Mouse (Mus musculus): ENCODE measurements around the gene Fam131a. TPM values are rescaled to one million over a fixed set of nuclear protein-coding genes. Genes with fewer than 3 reads are reported as not detected.

Fam131a gene
- total and polyA plus RNA-seq, 3 experiments: 0.67 to 1.3 (median 0.77) TPM

DNA sequence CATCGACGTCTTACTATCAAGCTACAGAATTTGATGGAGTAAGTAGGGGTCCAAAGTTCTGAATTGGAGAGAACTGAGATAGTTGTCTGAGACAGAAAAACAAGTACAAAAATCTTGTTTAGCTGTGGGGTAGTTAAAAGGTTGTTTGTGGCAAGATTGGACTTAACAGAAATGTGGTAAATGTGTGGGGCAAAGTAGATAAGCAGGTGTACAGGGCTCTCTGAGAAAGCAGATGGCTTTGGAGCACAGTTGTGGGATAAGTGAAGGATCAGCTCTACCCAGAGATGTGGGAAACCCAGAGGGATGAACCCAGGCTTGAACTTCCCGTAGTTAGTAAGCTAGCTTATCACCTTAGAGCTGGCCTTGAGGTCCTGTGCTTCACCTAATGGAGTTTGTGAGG lies 2.3 kb upstream of the Fam131a start:
- H3K9me3 ChIP-seq (replicated peaks; ENCODE audit: low read length): no peaks in the 10 kb centered on the region
- H3K9ac ChIP-seq (ENCODE audit: insufficient read depth, low read depth): no peak overlapping the region
- no peak overlapping the region for H3K4me2 ChIP-seq (ENCODE audit: insufficient read depth, low read depth, poor library complexity, severe bottlenecking)
- peaks cover 0 to 33% of the 10 kb centered on the region in 2 experiments; a peak in 2 of 4 replicates for H3K4me1 ChIP-seq (ENCODE audit: control insufficient read depth in 1 of 2, insufficient read depth in 2 of 2)
- no peak overlapping the region for H3K4me3 ChIP-seq (replicated peaks in 1 of 3; ENCODE audit: low read depth in 2 of 3, low read length in 2 of 3, poor library complexity in 1 of 3)
- in situ Hi-C loops (cut with MboI; ENCODE audit: low pct_ligation_motif_present, low pct_unique_long_range_greater_than_20kb, low sequenced_read_pairs): no loop called here
- peaks cover 63 to 81% of the 10 kb centered on the region in 2 experiments for H3K36me3 ChIP-seq (replicated peaks in 1 of 2; ENCODE audit: control insufficient read depth in 1 of 2, insufficient read depth in 1 of 2, low read length in 1 of 2)
- no peak overlapping the region for H3K27ac ChIP-seq (ENCODE audit: insufficient read depth, low read depth)
- dilution Hi-C loops (cut with MboI; ENCODE audit: extremely low pct_ligation_motif_present, extremely low pct_unique_long_range_greater_than_20kb, low sequenced_read_pairs): no loop called here
- DNase-seq (ENCODE audit: extremely low read depth): no peak
- TF ChIP-seq POLR2A (IDR thresholded peaks at IDR 0.05; ENCODE audit: low read depth, low read length) (no peak), POLR2AphosphoS2 (IDR thresholded peaks at IDR 0.05; ENCODE audit: low read depth, low read length) (0 out of 2 replicates have a peak, but pooled peaks have one; percentile 40)
- no peaks in the 10 kb centered on the region for H3K27me3 ChIP-seq (replicated peaks)
- H3K79me2 ChIP-seq (replicated peaks; ENCODE audit: control insufficient read depth, extremely low read depth, insufficient read depth, poor library complexity, severe bottlenecking): no peaks in the 10 kb centered on the region

DNA sequence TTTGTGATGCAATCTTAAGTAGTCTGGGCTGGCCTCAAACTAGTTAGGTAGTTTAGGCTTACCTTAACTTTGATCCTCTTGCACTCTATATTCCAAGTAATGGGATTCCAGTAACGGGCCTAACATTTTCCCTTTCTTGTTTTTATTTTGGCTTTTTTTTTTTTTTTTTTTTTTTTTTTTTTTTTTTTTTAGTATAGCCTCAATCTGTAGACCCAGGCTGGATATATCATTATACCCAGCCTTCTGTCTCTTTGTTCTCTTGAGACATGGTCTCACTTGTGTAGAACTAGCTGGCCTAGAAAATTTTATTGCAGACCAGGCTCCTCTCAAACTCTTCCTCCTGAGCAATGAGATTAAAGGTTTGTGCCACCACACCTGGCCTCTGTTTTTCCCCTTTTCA lies 1.4 kb upstream of the Fam131a start:
- TF ChIP-seq ZNF384 (IDR thresholded peaks at IDR 0.05; ENCODE audit: low read depth, low read length) (peak; percentile 75), ZC3H11A (IDR thresholded peaks at IDR 0.05; ENCODE audit: low read depth, low read length) (no peak)
- Histone ChIP-seq H3K79me2 (replicated peaks; ENCODE audit: control insufficient read depth, extremely low read depth, insufficient read depth, poor library complexity, severe bottlenecking) (no peaks in the 10 kb centered on the region), H3K4me2 (ENCODE audit: insufficient read depth, low read depth, poor library complexity, severe bottlenecking) (no peak overlapping the region), H3K9me3 (replicated peaks; ENCODE audit: low read length) (no peaks in the 10 kb centered on the region), H3K27ac (ENCODE audit: insufficient read depth, low read depth) (no peak overlapping the region), H3K4me1 (ENCODE audit: control insufficient read depth in 1 of 2, insufficient read depth in 2 of 2) (peaks cover 0 to 33% of the 10 kb centered on the region in 2 experiments; a peak in 2 of 4 replicates), H3K9ac (ENCODE audit: insufficient read depth, low read depth) (no peak overlapping the region), H3K36me3 (replicated peaks in 1 of 2; ENCODE audit: control insufficient read depth in 1 of 2, insufficient read depth in 1 of 2, low read length in 1 of 2) (peaks cover 55 to 79% of the 10 kb centered on the region in 2 experiments), H3K27me3 (replicated peaks) (no peaks in the 10 kb centered on the region), H3K4me3 (replicated peaks in 1 of 3; ENCODE audit: low read depth in 2 of 3, low read length in 2 of 3, poor library complexity in 1 of 3) (no peak overlapping the region)
- in situ Hi-C loops (cut with MboI; ENCODE audit: low pct_ligation_motif_present, low pct_unique_long_range_greater_than_20kb, low sequenced_read_pairs): no loop called here
- dilution Hi-C loops (cut with MboI; ENCODE audit: extremely low pct_ligation_motif_present, extremely low pct_unique_long_range_greater_than_20kb, low sequenced_read_pairs): no loop called here
- no peak for DNase-seq (ENCODE audit: extremely low read depth)

DNA sequence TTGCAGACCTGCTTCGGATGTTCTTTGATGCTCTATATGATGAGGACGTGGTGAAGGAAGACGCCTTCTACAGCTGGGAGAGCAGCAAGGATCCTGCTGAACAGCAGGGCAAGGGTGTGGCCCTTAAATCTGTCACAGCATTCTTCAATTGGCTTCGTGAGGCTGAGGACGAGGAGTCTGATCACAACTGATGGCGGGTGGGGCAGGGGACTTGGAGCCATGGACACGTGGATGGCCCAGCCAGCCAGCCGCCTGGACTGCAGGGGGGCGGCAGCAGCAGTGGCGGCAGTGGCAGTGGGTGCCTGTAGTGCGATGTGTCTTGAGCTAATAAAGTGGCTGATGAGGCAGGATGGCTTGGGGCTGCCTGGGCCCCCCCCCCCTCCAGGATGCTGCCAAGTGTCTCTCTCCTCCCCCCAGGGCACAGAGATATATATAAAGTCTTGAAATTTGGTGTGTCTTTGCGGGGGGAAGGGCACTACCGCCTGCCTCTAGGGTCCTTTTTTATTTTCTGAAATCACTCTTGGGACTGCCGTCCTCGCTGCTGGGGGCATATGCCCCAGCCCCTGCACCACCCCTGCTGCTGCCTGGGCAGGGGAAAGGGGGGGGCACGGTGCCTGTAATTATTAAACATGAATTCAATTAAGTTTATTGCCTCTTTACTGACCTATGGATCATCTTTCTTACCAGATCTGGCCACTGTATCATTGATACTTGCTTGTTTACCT lies 638 bp upstream of the Fam131a start:
- H3K4me3 ChIP-seq (replicated peaks in 1 of 3; ENCODE audit: low read depth in 2 of 3, low read length in 2 of 3, poor library complexity in 1 of 3): no peak overlapping the region
- peaks cover 0 to 33% of the 10 kb centered on the region in 2 experiments; a peak in 2 of 4 replicates for H3K4me1 ChIP-seq (ENCODE audit: control insufficient read depth in 1 of 2, insufficient read depth in 2 of 2)
- no peak for DNase-seq (ENCODE audit: extremely low read depth)
- no peak for TF ChIP-seq CTCF (conservative IDR thresholded peaks at IDR 0.05 in 1 of 2, IDR thresholded peaks at IDR 0.05 in 1 of 2; ENCODE audit: low read depth in 2 of 2, low read length in 2 of 2)
- TF ChIP-seq KAT2A (IDR thresholded peaks at IDR 0.05; ENCODE audit: insufficient replicate concordance, low read length): no peak
- no peak for TF ChIP-seq POLR2AphosphoS2 (IDR thresholded peaks at IDR 0.05; ENCODE audit: low read depth, low read length)
- 0 out of 2 replicates have a peak, but pooled peaks have one; percentile 3 for TF ChIP-seq MAZ (IDR thresholded peaks at IDR 0.05; ENCODE audit: low read depth, low read length)
- TF ChIP-seq POLR2A (IDR thresholded peaks at IDR 0.05; ENCODE audit: low read depth, low read length): peak; percentile 33; the same call in 1 of the 2 replicates
- no peak overlapping the region for H3K4me2 ChIP-seq (ENCODE audit: insufficient read depth, low read depth, poor library complexity, severe bottlenecking)
- H3K79me2 ChIP-seq (replicated peaks; ENCODE audit: control insufficient read depth, extremely low read depth, insufficient read depth, poor library complexity, severe bottlenecking): no peaks in the 10 kb centered on the region
- H3K36me3 ChIP-seq (replicated peaks in 1 of 2; ENCODE audit: control insufficient read depth in 1 of 2, insufficient read depth in 1 of 2, low read length in 1 of 2): peaks cover 47 to 71% of the 10 kb centered on the region in 2 experiments
- dilution Hi-C loops (cut with MboI; ENCODE audit: extremely low pct_ligation_motif_present, extremely low pct_unique_long_range_greater_than_20kb, low sequenced_read_pairs) (no loop called here), in situ Hi-C loops (cut with MboI; ENCODE audit: low pct_ligation_motif_present, low pct_unique_long_range_greater_than_20kb, low sequenced_read_pairs) (no loop called here)
- no peak overlapping the region for H3K9ac ChIP-seq (ENCODE audit: insufficient read depth, low read depth)
- no peak overlapping the region for H3K27ac ChIP-seq (ENCODE audit: insufficient read depth, low read depth)
- no peaks in the 10 kb centered on the region for H3K9me3 ChIP-seq (replicated peaks; ENCODE audit: low read length)
- no peaks in the 10 kb centered on the region for H3K27me3 ChIP-seq (replicated peaks)
